Mouse (Mus musculus) forebrain, embryonic 10.5 days (tissue): ENCODE results near the gene Ap1g1. TPM values are rescaled to one million over a fixed set of nuclear protein-coding genes. Genes with fewer than 3 reads are reported as not detected.

Source experiments
- DNase-seq: peaks from one replicate; pipeline ENCODE4 v3.0.0-alpha.2; 2017; ENCODE audit warnings: low spot score; ENCODE audit errors: extremely low spot score
- H3K27ac ChIP-seq: fragments of 300-500 bp; sonication (generic); 2 replicates; pipeline ENCODE4 v1.5.1; 2016; ENCODE audit warnings: mild to moderate bottlenecking
- H3K27me3 ChIP-seq: fragments of 300-500 bp; sonication (generic); 2 replicates; pipeline ENCODE4 v1.6.1; 2016; ENCODE audit warnings: mild to moderate bottlenecking; ENCODE audit not compliant: poor library complexity, severe bottlenecking
- H3K36me3 ChIP-seq: fragments of 300-500 bp; sonication (generic); replicated peaks from 2 replicates; pipeline ENCODE4 v1.6.1; 2016; ENCODE audit warnings: mild to moderate bottlenecking, moderate library complexity
- H3K4me1 ChIP-seq: fragments of 300-500 bp; sonication (generic); 2 replicates; pipeline ENCODE4 v1.6.1; 2016
- H3K4me3 ChIP-seq: fragments of 300-500 bp; sonication (generic); 2 replicates; pipeline ENCODE4 v1.5.1; 2016; ENCODE audit warnings: mild to moderate bottlenecking, moderate library complexity
- H3K9me3 ChIP-seq: fragments of 300-500 bp; sonication (generic); 2 replicates; pipeline ENCODE4 v1.6.1; 2016; ENCODE audit warnings: mild to moderate bottlenecking, moderate library complexity
- WGBS: fragments of 180-500 bp; shearing (Covaris S2); methylation state at CpG from one replicate; pipeline ENCODE4 v1.1.7; 2016; 5-methylcytosine and 5-hydroxymethylcytosine counted together
- polyA plus RNA-seq: library from polyadenylated mRNA; unstranded; fragments of >200 nt; fragmentation: Nextera tagmentation; extraction: Ambion mirVana; gene quantifications from 2 replicates; pipeline ENCODE4 v1.2.1, GENCODE M21; 2016

Ap1g1 gene
- polyA plus RNA-seq, 1 experiment from 2014 or later: 49.8 TPM

DNA sequence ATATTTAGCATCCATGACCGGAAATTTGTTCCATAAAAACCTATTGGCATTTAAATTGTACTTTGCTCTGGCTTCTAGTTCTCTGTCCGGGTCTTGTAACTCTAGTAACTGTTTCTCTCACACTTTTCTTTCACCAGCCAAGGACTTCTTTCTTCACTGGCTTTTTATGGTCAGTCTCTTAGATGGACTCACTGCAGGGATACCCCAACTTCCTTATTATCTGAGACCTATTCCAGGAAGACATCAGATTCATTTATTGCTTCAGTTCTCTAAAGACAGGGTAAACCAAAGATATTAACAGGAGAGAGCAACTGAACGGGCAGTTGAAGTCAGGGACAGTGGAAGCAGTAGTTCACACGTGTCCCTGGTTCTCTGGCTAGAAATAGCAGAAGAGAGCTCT is 20.9 kb downstream of the Ap1g1 start:
- Histone ChIP-seq H3K9me3 (no peaks in the 10 kb centered on the region), H3K27ac (no peak overlapping the region), H3K4me1 (no peaks in the 10 kb centered on the region), H3K4me3 (no peak overlapping the region), H3K36me3 (peaks cover 22% of the 10 kb centered on the region), H3K27me3 (no peaks in the 10 kb centered on the region)
- DNase-seq: no peak
- 84% methylated on average over 4 of the region's 4 CpGs for WGBS

DNA sequence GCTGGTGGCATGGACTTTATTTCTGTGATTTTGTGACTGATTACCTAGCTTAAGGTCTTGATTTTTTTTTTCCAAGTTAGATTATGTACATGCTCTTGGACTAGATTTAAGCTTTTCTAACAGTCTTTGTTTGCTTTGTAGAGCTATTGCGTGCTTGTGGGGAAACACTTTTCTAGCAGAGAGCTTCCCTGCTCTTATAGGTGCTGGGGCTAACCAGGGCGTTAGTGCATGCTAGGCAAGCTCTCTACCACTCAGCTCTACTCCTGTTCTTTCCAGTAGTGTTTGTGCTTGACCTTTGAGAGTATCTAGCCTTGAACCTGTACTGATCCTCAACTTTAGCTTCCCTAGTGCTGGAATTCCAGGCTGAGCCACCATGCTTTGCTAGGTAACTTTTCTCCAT is 22.0 kb downstream of the Ap1g1 start:
- H3K9me3 ChIP-seq: no peaks in the 10 kb centered on the region
- 91% methylated on average over 2 of the region's 2 CpGs for WGBS
- DNase-seq: no peak

DNA sequence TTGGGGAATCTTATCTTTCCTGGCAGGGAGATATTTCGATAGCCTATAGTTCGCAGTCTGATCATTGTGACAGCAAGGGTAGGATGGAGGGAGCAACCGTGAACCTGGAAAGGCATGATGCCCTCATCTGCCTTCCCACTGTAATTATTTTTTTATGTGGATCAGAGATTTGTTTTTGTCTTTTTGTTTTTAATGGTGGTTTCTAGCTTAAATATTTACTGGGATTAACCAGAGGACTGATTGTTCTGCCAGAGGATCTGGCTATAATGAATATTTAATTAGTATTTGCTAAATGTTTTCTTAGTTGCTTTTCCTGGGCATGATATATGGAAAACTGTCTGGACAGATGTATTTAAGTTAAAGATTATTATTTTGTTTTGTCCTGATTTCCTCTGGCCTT is 24.9 kb downstream of the Ap1g1 start:
- DNase-seq: no peak
- WGBS: 96% methylated on average over 3 of the region's 3 CpGs

More for the DNA sequence above, 22.0 kb downstream of the Ap1g1 start:
- peaks cover 31% of the 10 kb centered on the region for H3K36me3 ChIP-seq
- H3K27ac ChIP-seq: no peak overlapping the region
- no peaks in the 10 kb centered on the region for H3K4me1 ChIP-seq
- H3K27me3 ChIP-seq: no peaks in the 10 kb centered on the region
- H3K4me3 ChIP-seq: no peak overlapping the region

DNA sequence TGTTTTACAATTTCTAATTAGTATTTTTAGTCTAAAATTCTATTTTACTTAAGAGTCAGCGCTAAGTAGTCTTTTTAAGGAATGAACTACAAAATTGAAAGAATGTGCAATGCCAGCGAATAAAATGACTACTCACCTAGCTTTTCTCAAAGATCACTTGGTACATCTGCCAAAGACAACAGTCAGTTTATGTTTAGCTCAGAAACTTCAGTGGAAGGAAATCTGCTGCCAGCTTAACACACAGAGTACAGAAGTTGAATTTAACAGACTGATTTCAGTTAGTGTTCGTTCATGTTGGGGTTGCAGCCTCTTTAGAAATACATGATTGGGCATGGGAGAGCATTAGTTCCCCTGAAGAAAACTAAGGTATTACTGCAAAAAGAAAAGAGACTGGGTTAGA is 25.4 kb downstream of the Ap1g1 start:
- no peaks in the 10 kb centered on the region for H3K4me1 ChIP-seq
- H3K9me3 ChIP-seq: no peaks in the 10 kb centered on the region
- H3K4me3 ChIP-seq: no peak overlapping the region
- H3K36me3 ChIP-seq: peaks cover 42% of the 10 kb centered on the region
- no peak for DNase-seq
- 94% methylated on average over 3 of the region's 3 CpGs for WGBS
- no peak overlapping the region for H3K27ac ChIP-seq
- no peaks in the 10 kb centered on the region for H3K27me3 ChIP-seq

More for the DNA sequence above, 24.9 kb downstream of the Ap1g1 start:
- peaks cover 42% of the 10 kb centered on the region for H3K36me3 ChIP-seq
- no peaks in the 10 kb centered on the region for H3K27me3 ChIP-seq
- H3K4me3 ChIP-seq: no peak overlapping the region
- no peaks in the 10 kb centered on the region for H3K9me3 ChIP-seq
- H3K27ac ChIP-seq: no peak overlapping the region
- H3K4me1 ChIP-seq: no peaks in the 10 kb centered on the region

DNA sequence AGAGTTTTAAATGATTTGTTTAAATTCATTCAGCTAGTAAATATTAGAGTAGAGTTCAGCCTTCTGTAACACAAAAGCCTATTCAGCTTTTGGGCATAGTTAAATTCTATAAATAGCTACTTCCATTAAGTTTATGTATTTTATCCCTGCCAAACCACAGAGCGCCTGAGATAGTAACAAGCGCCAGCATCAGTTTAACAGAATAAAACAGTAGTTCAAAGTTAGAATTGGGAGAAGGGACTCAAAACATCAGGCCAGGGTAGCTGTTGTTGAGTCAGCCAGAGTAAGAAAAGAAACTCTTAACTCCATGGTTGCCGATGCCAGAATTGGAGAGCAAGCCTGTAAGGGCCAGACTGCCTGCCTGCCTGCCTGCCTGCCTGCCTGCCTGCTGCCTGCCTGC is 28.2 kb downstream of the Ap1g1 start:
- Histone ChIP-seq H3K36me3 (peaks cover 45% of the 10 kb centered on the region), H3K27ac (no peak overlapping the region), H3K27me3 (no peaks in the 10 kb centered on the region), H3K9me3 (no peaks in the 10 kb centered on the region), H3K4me3 (no peak overlapping the region), H3K4me1 (no peaks in the 10 kb centered on the region)
- DNase-seq: no peak
- WGBS: 96% methylated on average over 3 of the region's 3 CpGs

DNA sequence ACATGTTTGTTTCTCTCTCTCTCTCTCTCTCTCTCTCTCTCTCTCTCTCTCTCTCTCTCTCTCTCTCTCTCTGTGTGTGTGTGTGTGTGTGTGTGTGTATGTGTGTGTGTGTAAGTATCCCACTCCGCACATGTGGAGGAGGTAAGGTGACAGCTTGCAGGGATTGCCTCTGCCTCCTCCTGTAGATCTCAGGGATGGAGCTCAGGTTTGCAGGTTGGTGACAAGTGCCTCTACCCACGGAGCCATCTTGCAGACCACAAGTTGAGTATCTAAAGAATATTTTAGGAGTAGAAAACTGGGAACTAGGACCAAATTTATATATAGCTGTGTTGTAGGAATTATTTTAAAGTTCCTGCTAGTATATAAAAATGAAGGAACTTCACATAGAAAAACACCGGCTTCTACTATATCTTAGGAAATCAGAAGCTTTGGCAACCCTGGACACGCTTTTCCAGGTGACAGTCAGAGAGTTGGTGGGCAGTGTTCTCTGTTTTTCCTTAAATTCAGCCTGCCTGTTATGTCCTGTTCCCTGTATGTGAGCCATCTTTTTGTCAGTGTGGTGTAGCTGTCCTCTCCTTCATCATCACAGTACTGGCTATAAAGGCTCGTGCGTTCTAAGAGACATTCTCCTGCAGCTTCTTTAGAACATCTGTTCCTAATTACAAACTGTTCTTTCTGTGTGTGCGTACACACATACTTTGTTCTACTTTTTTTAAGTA is 29.2 kb downstream of the Ap1g1 start:
- no peak for DNase-seq
- WGBS: 85% methylated on average over 7 of the region's 7 CpGs
- Histone ChIP-seq H3K36me3 (peaks cover 42% of the 10 kb centered on the region), H3K4me3 (no peak overlapping the region), H3K27me3 (no peaks in the 10 kb centered on the region), H3K9me3 (no peaks in the 10 kb centered on the region), H3K27ac (no peak overlapping the region), H3K4me1 (no peaks in the 10 kb centered on the region)

DNA sequence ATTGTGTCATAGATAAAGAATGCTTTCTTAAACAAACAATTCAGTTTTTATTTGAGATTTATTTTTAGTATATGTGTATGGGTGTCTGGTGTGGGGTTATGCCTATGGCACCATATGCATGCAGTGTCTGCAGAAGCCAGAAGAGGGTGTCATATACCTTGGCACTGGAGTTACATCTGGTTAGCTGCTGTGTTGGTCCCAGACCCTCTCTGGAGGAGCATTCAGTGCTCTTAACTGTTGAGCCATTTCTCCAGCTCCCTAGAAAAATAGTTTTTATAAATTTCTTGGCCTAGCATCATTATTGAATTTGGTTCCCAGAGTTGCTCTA is 29.7 kb downstream of the Ap1g1 start:
- Histone ChIP-seq H3K36me3 (peaks cover 37% of the 10 kb centered on the region), H3K27me3 (no peaks in the 10 kb centered on the region), H3K9me3 (no peaks in the 10 kb centered on the region), H3K4me3 (no peak overlapping the region), H3K4me1 (no peaks in the 10 kb centered on the region), H3K27ac (no peak overlapping the region)
- no peak for DNase-seq

DNA sequence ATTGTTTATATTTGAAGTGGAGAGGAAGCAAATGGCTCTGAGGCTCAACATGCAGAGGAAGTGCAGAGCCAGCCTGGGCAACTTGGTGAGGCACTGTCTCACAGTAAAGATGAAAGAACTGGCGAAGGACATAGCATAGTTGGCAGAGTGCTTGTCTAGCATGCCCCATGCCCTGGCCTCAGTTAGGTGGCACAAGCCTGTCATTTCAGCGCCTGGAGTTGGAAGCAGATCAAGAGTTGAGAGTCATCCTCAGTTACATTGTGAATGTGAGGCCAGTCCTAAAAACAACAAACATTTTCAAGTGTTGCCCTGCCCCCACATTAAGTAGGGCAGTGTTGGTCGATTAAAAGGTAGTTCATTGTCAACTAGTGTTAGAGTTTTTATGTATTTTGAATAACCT is 32.1 kb downstream of the Ap1g1 start:
- H3K4me1 ChIP-seq: no peaks in the 10 kb centered on the region
- peaks cover 23% of the 10 kb centered on the region for H3K36me3 ChIP-seq
- WGBS: 85% methylated on average over 3 of the region's 3 CpGs
- H3K9me3 ChIP-seq: no peaks in the 10 kb centered on the region
- no peak overlapping the region for H3K4me3 ChIP-seq
- no peak overlapping the region for H3K27ac ChIP-seq
- DNase-seq: no peak
- H3K27me3 ChIP-seq: no peaks in the 10 kb centered on the region

DNA sequence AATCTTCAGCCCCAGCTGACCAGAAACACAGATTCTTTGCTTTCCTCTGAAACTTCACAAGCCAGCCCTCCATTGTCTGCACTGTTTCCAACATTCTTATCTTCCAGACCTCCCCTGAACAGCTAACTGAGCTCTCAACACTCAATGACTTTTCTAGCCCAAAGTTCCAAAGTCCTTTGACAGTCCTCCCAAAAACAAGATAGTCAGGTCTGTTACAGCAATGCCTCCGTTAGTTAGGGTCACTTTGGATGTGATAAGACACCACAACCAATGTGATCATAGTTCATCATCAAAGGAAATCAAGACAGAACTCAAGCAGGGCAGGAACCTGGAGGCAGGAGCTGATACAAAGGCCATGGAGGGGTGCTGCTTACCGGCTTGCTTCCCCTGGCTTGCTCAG is 36.9 kb downstream of the Ap1g1 start:
- 94% methylated on average over 2 of the region's 2 CpGs for WGBS
- Histone ChIP-seq H3K4me3 (no peak overlapping the region), H3K27ac (no peak overlapping the region), H3K9me3 (no peaks in the 10 kb centered on the region), H3K27me3 (no peaks in the 10 kb centered on the region), H3K36me3 (peaks cover 17% of the 10 kb centered on the region), H3K4me1 (no peaks in the 10 kb centered on the region)
- no peak for DNase-seq

DNA sequence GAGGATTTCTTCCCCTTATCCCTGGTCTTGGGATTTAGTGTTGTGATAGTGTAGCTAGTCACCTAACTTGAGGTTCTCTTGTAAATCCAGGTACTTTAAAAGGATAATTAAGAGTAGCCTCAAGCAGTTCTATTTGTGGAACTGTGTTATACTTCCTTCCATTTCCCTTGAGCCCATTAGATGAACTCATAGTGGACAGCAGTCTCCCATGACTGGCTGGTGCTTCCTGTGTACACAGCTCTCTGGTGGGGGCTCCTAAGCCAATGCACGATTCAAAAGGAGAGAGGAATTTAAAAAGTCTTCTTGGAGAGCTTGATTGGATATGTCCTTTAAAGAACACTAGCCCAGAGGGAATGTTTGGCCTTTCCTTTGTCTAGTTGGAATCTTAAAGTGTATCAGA is 39.6 kb downstream of the Ap1g1 start:
- Histone ChIP-seq H3K36me3 (peaks cover 15% of the 10 kb centered on the region), H3K27ac (no peak overlapping the region), H3K27me3 (no peaks in the 10 kb centered on the region), H3K9me3 (no peaks in the 10 kb centered on the region), H3K4me1 (no peaks in the 10 kb centered on the region), H3K4me3 (no peak overlapping the region)
- no peak for DNase-seq
- 67% methylated on average over 1 of the region's 1 CpGs for WGBS

DNA sequence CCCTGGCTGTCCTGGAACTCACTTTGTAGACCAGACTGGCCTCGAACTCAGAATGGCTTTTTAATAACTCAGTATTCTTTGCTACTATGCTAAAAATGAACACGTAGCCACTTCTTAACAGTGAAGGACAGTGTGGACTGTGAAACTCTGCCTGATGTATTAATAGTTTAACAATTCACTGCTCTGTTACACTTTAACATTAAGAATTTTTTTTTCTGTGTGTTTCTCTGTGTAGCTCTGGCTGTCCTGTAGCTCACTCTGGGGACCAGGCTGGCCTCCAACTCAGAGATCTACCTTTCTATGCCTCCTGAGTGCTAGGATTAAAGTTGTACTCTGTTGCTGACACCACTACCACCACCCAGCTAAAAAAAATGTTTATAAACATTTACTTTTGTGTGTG is 45.2 kb downstream of the Ap1g1 start:
- no peaks in the 10 kb centered on the region for H3K9me3 ChIP-seq
- H3K27me3 ChIP-seq: no peaks in the 10 kb centered on the region
- DNase-seq: no peak
- no peak overlapping the region for H3K4me3 ChIP-seq
- 92% methylated on average over 2 of the region's 2 CpGs for WGBS
- peaks cover 32% of the 10 kb centered on the region for H3K36me3 ChIP-seq
- no peak overlapping the region for H3K27ac ChIP-seq
- no peaks in the 10 kb centered on the region for H3K4me1 ChIP-seq

DNA sequence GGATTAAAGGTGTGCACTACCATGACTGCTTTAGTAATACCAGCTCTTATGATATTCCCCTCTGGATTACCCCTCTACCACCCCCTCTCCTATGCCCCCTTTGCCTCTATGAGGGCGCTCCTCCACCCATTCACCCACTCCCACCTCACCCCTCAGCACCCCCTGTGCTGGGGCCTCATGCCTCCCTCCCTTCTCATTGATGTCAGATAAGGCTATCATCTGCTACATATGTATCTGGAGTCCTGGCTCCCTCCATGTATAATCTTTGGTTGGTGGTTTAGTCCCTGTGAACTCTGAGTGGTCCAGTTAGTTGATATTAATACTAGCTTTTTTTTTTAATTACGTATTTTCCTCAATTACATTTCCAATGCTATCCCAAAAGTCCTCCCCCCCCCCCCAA is 61.5 kb downstream of the Ap1g1 start:
- Histone ChIP-seq H3K27ac (no peak overlapping the region), H3K36me3 (peaks cover 86% of the 10 kb centered on the region), H3K4me3 (no peak overlapping the region), H3K9me3 (no peaks in the 10 kb centered on the region), H3K4me1 (no peaks in the 10 kb centered on the region), H3K27me3 (no peaks in the 10 kb centered on the region)
- WGBS: 92% methylated on average over 2 of the region's 2 CpGs
- DNase-seq: no peak

DNA sequence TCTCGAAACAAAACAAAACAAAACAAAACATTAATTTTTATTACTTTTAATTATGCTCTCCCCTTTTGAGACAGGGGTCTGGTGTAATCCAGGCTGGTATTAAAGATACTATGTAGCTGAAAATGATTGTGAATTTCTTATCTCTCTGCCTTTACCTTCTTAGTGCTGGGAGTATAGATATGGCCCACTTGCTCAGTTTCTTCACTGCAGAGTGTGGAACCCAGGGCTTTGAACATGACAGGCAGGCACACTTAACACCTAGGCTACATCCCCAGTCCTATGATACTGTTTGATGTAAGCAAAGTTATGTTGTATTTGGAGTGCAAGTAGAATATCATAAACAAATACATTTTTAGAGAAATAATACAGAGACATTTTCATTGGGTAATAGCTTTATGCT is 64.1 kb downstream of the Ap1g1 start:
- H3K4me1 ChIP-seq: no peaks in the 10 kb centered on the region
- no peaks in the 10 kb centered on the region for H3K27me3 ChIP-seq
- H3K27ac ChIP-seq: no peak overlapping the region
- H3K4me3 ChIP-seq: no peak overlapping the region
- no peaks in the 10 kb centered on the region for H3K9me3 ChIP-seq
- DNase-seq: no peak
- 85% methylated on average over 1 of the region's 1 CpGs for WGBS
- peaks cover 85% of the 10 kb centered on the region for H3K36me3 ChIP-seq

DNA sequence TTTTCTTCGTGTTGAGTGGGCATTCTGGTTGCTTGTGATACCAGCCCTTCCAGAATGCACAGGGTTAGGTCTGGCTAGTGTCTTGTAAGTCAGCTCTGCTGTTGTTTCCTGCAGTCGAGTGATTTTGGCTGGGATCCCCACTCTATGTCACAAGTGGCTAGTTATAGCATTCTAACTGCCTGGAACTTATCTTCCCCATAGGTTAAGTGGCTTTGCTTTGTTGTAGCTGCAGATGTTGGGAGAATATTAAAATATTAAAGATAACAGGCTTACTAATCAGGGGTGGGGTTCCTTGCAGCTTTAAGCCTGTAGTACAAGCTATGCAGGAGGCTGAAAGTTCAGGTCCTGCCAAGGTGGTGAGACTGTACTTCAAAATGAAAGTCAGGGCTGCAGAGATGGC is 69.5 kb downstream of the Ap1g1 start:
- Histone ChIP-seq H3K27me3 (no peaks in the 10 kb centered on the region), H3K36me3 (peaks cover 93% of the 10 kb centered on the region), H3K4me3 (no peak overlapping the region), H3K27ac (no peak overlapping the region), H3K4me1 (no peaks in the 10 kb centered on the region), H3K9me3 (no peaks in the 10 kb centered on the region)
- WGBS: 81% methylated on average over 2 of the region's 2 CpGs
- no peak for DNase-seq
